Mouse (Mus musculus): ENCODE measurements around the gene Meis1. TPM values are rescaled to one million over a fixed set of nuclear protein-coding genes. Genes with fewer than 3 reads are reported as not detected.

The Meis1 gene
- polyA plus RNA-seq, 1 experiment from 2014 or later: 69.8 TPM

DNA sequence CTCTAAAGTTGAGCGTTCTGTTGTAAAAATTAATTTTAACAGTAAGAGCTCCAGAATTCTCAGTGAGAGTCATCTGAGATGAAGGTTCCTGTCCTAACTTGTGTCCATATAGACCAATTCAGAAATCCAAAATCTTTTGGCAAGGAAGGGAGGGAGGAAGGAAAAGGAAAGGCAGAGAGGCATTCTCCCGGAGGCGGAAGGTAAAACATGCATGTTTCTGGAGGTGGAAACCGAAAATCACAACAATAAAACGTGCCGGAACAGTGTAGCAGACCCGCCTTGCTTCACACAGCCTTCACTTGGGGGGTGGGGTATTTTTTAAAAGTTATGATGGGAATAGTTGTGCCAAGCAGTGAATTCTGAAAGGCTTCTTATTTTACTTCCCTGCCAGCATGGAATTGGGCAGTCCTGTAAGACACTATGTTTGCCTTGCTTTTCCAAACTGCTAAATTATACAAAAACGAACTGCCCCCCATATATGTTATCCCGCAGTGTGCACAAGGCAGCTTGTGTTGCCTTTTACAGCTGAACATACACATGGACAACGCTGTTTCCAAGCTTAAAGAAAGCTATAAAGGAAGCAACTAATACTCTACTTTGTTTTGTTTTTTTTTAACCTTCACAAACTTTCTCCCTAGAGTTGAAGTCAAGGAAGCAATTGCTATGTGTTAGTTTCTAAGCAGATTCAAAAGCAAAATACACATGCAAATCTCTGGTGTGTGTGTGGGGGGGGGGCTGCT lies 2.1 kb downstream of the Meis1 start:
- DNase-seq (ENCODE audit: low spot score): peak; percentile 55
- H3K9ac ChIP-seq (ENCODE audit: low read length): peak overlapping the region; percentile 85

DNA sequence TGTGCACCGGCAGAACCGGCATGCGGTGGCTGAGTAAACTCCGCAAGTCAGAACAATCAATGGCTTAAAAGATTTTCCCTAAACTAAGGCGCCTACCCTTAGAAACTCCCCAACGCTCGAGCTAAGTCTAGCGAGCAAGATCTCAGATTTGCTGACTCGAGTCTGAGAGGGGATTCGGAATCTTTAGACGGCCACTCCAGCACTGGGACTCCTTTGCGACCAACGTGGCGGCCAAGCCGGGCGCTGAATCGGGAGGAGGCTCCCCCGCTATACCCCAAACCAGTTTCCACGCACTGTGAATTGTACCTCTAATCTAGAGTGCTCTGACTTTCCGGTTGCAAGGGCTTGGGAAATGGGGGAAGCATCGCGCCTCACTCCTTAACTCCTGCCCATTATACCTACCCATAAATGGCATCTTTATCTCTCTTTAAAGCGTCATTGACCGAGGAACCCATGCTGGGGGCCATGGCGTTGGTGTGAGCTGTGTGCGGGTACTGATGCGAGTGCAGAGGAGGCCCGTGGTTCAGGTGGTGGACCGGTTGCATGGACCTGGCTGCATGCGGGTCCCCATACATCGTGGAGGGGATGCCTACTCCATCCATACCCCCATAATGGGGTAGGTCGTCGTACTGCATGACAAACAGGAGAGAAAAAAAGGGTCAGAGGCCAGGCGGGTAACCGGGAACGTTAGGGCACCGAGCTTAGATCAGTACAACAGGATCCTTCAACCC lies 2.9 kb downstream of the Meis1 start:
- Histone ChIP-seq H3K9me3 (ENCODE audit: control insufficient read depth, low read length) (no peaks in the 10 kb centered on the region), H3K36me3 (ENCODE audit: control insufficient read depth, insufficient read depth, low read length) (no peaks in the 10 kb centered on the region), H3K4me2 (ENCODE audit: low read depth, severe bottlenecking) (peak overlapping the region; percentile 55), H3K27ac (replicated peaks; ENCODE audit: low read depth, low read length) (peak overlapping the region; percentile 49), H3K4me1 (ENCODE audit: control insufficient read depth, insufficient read depth, low read length) (peaks cover 2% of the 10 kb centered on the region; the same call in 1 of the 2 replicates), H3K9ac (ENCODE audit: low read length) (peak overlapping the region; percentile 85), H3K4me3 (ENCODE audit: low read depth, low read length) (peak overlapping the region; percentile 62), H3K27me3 (ENCODE audit: control insufficient read depth, insufficient read depth, low read length) (peaks cover 8% of the 10 kb centered on the region)
- ATAC-seq (ENCODE audit: insufficient number of reproducible peaks, low FRiP score, low TSS enrichment, low read depth) (no peak), DNase-seq (ENCODE audit: low spot score) (peak; percentile 69)
- under 1% methylated on average over 37 of the region's 37 CpGs for WGBS

More for the DNA sequence above, 2.1 kb downstream of the Meis1 start:
- H3K9me3 ChIP-seq (ENCODE audit: control insufficient read depth, low read length): no peaks in the 10 kb centered on the region
- peak overlapping the region; percentile 55 for H3K4me2 ChIP-seq (ENCODE audit: low read depth, severe bottlenecking)
- peaks cover 15% of the 10 kb centered on the region for H3K27me3 ChIP-seq (ENCODE audit: control insufficient read depth, insufficient read depth, low read length)
- peak overlapping the region; percentile 62 for H3K4me3 ChIP-seq (ENCODE audit: low read depth, low read length)
- 1% methylated on average over 10 of the region's 10 CpGs for WGBS
- no peaks in the 10 kb centered on the region for H3K36me3 ChIP-seq (ENCODE audit: control insufficient read depth, insufficient read depth, low read length)
- peaks cover 7% of the 10 kb centered on the region; the same call in 1 of the 2 replicates for H3K4me1 ChIP-seq (ENCODE audit: control insufficient read depth, insufficient read depth, low read length)
- peak overlapping the region; percentile 49; the same call in 1 of the 2 replicates for H3K27ac ChIP-seq (replicated peaks; ENCODE audit: low read depth, low read length)
- ATAC-seq (ENCODE audit: insufficient number of reproducible peaks, low FRiP score, low TSS enrichment, low read depth): no peak

DNA sequence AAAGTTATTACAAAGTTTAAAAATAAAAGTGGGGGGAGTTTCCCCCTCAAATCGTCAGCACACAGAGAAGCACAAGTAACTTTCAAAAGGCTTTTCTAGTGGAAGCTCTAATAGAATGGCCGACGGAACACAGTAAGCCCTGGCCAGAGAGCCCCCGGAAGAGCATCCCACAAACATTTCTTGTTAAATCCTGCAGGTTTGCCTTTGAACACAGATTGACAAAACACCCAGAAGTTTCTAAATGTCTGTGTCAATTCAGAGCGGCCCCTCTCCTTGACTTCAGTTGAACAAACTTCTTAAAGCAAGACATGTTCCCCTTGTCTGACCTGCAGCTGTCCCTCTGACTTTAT lies 3.4 kb downstream of the Meis1 start:
- H3K9ac ChIP-seq (ENCODE audit: low read length): peak overlapping the region; percentile 85
- no peaks in the 10 kb centered on the region for H3K9me3 ChIP-seq (ENCODE audit: control insufficient read depth, low read length)
- 1% methylated on average over 5 of the region's 5 CpGs for WGBS
- DNase-seq (ENCODE audit: low spot score) (no peak), ATAC-seq (ENCODE audit: insufficient number of reproducible peaks, low FRiP score, low TSS enrichment, low read depth) (no peak)
- peak overlapping the region; percentile 49 for H3K27ac ChIP-seq (replicated peaks; ENCODE audit: low read depth, low read length)
- peak overlapping the region; percentile 55 for H3K4me2 ChIP-seq (ENCODE audit: low read depth, severe bottlenecking)
- peaks cover 5% of the 10 kb centered on the region for H3K27me3 ChIP-seq (ENCODE audit: control insufficient read depth, insufficient read depth, low read length)
- H3K4me1 ChIP-seq (ENCODE audit: control insufficient read depth, insufficient read depth, low read length): peaks cover 2% of the 10 kb centered on the region; the same call in 1 of the 2 replicates
- H3K36me3 ChIP-seq (ENCODE audit: control insufficient read depth, insufficient read depth, low read length): no peaks in the 10 kb centered on the region
- H3K4me3 ChIP-seq (ENCODE audit: low read depth, low read length): peak overlapping the region; percentile 62

DNA sequence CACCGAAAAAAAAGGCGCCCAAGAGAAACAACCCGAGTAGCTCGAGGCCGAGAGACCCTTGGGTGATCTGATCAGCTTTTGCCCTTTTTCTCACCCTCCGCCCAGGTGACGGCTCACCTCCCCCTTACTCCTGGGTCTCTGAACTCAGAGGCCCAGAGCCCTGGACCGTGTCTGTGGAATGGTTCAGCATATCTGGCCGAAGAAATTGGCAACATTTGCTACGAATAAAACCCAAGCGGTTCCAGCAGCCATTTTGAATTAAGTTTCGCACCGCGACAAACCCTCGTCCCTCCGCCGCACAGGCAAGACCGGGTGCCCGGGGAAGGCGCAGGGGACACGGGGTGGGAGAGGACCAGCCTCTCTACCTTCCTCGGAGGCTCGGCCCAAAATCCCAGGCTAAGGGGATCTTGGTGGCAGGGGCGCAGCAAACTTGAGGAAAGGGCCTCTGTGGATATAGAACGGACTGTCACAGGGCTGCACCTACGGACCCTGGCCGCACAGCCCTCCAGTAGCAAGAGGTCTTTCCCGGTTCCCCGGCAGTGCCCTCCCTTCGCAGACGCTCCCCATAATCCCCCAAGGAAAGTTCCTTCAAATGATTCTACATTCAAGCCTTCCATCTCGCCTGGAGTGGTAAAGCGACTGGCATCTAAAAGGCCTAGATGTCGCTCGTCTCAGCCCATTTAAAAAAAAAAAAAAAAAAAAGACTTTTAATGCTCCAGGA lies 4.2 kb downstream of the Meis1 start:
- WGBS: under 1% methylated on average over 35 of the region's 35 CpGs
- Histone ChIP-seq H3K4me2 (ENCODE audit: low read depth, severe bottlenecking) (peak overlapping the region; percentile 55), H3K27me3 (ENCODE audit: control insufficient read depth, insufficient read depth, low read length) (peaks cover 9% of the 10 kb centered on the region), H3K4me3 (ENCODE audit: low read depth, low read length) (peak overlapping the region; percentile 62), H3K4me1 (ENCODE audit: control insufficient read depth, insufficient read depth, low read length) (peaks cover 2% of the 10 kb centered on the region; the same call in 1 of the 2 replicates), H3K9ac (ENCODE audit: low read length) (peak overlapping the region; percentile 85), H3K36me3 (ENCODE audit: control insufficient read depth, insufficient read depth, low read length) (no peaks in the 10 kb centered on the region), H3K9me3 (ENCODE audit: control insufficient read depth, low read length) (no peaks in the 10 kb centered on the region), H3K27ac (replicated peaks; ENCODE audit: low read depth, low read length) (peak overlapping the region; percentile 44)
- DNase-seq (ENCODE audit: low spot score): peak; percentile 73
- no peak for ATAC-seq (ENCODE audit: insufficient number of reproducible peaks, low FRiP score, low TSS enrichment, low read depth)

DNA sequence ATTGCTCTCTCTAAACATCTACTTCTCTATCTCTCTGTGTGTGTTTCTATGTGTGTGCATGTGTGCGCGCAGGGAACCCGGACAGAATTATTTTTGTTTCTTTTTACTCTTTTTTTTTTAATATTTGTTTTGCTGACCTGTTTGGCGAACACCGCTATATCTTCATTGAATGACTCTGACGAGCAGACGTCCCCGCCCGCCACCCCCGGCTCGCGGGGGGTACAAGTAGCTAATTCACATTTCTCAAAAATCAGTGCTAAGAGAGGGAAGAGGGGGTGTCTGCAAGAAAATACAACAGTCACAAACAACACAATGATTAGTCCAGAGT lies 4.7 kb downstream of the Meis1 start:
- ATAC-seq (ENCODE audit: insufficient number of reproducible peaks, low FRiP score, low TSS enrichment, low read depth) (no peak), DNase-seq (ENCODE audit: low spot score) (no peak)
- H3K4me3 ChIP-seq (ENCODE audit: low read depth, low read length): peak overlapping the region; percentile 62
- H3K4me1 ChIP-seq (ENCODE audit: control insufficient read depth, insufficient read depth, low read length): peaks cover 2% of the 10 kb centered on the region; the same call in 1 of the 2 replicates
- peak overlapping the region; percentile 44; the same call in 1 of the 2 replicates for H3K27ac ChIP-seq (replicated peaks; ENCODE audit: low read depth, low read length)
- no peaks in the 10 kb centered on the region for H3K9me3 ChIP-seq (ENCODE audit: control insufficient read depth, low read length)
- H3K36me3 ChIP-seq (ENCODE audit: control insufficient read depth, insufficient read depth, low read length): no peaks in the 10 kb centered on the region
- WGBS: 2% methylated on average over 12 of the region's 12 CpGs
- peaks cover 10% of the 10 kb centered on the region for H3K27me3 ChIP-seq (ENCODE audit: control insufficient read depth, insufficient read depth, low read length)
- peak overlapping the region; percentile 55 for H3K4me2 ChIP-seq (ENCODE audit: low read depth, severe bottlenecking)
- peak overlapping the region; percentile 85 for H3K9ac ChIP-seq (ENCODE audit: low read length)

DNA sequence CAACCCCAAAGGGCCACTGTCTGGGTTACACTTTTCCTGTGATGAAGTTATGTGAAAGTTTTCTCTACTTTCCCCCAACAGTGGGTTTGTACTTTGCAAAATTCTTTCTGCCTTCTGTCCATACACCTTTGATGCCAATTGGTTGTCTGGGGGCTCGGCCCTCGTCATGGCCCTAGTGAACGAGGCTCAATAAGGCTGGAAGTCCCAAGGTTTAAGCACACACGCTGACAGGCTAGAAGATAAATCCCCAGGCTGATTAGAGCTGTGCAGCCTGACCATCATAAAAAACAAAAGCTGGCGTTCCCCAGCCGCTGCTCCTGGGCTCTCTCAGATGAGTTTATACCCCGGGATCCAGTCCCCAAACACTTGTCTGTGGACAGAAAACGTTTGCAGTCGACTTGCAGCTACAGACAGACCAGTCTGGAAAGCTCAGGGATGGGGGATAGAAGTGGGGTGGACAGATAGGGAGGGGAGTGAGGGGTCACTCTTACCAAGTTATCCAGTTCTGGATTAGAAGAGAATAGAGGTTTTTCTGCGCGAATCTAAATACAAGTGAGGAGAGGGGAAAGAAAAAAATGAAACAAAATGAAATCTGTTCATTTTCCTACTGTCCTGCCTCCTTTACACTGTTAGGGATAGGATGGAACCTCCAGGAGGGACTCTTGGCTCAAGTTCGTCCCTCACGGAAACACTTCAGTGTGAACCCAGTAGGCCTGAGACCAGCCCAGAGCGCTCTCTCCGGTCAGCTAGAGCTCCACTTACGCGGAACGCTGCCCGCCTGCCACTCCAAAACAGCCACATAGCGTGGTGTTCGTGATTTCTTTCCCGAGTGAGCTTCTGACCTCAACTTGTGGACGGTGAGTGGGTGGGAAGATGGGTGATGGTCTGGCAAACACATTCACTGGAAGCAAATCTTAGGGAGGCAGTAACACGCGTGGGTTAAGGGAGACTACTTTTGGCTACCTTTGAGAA lies 5.4 kb downstream of the Meis1 start:
- peaks cover 7% of the 10 kb centered on the region; the same call in 1 of the 2 replicates for H3K4me1 ChIP-seq (ENCODE audit: control insufficient read depth, insufficient read depth, low read length)
- peak overlapping the region; percentile 55 for H3K4me2 ChIP-seq (ENCODE audit: low read depth, severe bottlenecking)
- peak overlapping the region; percentile 62 for H3K4me3 ChIP-seq (ENCODE audit: low read depth, low read length)
- H3K9ac ChIP-seq (ENCODE audit: low read length): peak overlapping the region; percentile 85
- DNase-seq (ENCODE audit: low spot score) (peak; percentile 65), ATAC-seq (ENCODE audit: insufficient number of reproducible peaks, low FRiP score, low TSS enrichment, low read depth) (no peak)
- H3K27ac ChIP-seq (replicated peaks; ENCODE audit: low read depth, low read length): no peak overlapping the region; the same call in 1 of the 2 replicates
- H3K9me3 ChIP-seq (ENCODE audit: control insufficient read depth, low read length): no peaks in the 10 kb centered on the region
- peaks cover 16% of the 10 kb centered on the region for H3K27me3 ChIP-seq (ENCODE audit: control insufficient read depth, insufficient read depth, low read length)
- no peaks in the 10 kb centered on the region for H3K36me3 ChIP-seq (ENCODE audit: control insufficient read depth, insufficient read depth, low read length)
- WGBS: 5% methylated on average over 25 of the region's 25 CpGs

DNA sequence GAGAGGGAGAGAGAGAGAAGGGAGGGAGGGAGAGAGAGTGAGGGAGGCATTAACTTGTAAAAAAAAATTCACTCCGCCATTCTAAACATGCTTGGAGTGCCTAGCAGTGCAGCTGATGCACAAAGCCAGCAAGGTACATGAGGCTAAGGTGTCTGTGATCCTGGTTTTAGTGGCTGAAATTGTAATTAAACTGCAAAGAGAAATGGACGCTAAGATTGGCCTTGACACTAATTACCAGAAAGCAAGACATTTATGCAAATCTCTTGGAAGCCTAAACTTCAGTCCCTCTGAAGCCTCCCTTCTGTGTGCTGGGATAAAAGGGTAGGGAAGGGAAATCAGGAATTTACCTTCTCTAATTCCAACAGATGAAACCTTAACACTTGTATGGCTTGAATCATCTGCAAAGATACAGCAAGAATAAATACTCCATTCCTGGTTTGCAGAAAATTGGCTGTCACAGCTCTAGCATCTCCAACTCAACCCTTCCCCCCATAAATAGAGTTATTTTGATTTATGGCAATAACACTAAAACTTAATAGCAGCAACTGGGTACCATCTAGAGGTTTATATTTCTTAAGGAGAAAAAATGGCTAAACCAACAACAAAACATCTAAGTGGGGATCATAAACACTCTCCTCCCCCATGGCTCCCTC lies 6.2 kb downstream of the Meis1 start:
- peaks cover 8% of the 10 kb centered on the region; the same call in 1 of the 2 replicates for H3K4me1 ChIP-seq (ENCODE audit: control insufficient read depth, insufficient read depth, low read length)
- DNase-seq (ENCODE audit: low spot score) (no peak), ATAC-seq (ENCODE audit: insufficient number of reproducible peaks, low FRiP score, low TSS enrichment, low read depth) (no peak)
- no peak overlapping the region for H3K27ac ChIP-seq (replicated peaks; ENCODE audit: low read depth, low read length)
- no peaks in the 10 kb centered on the region for H3K36me3 ChIP-seq (ENCODE audit: control insufficient read depth, insufficient read depth, low read length)
- no peaks in the 10 kb centered on the region for H3K9me3 ChIP-seq (ENCODE audit: control insufficient read depth, low read length)
- peaks cover 22% of the 10 kb centered on the region for H3K27me3 ChIP-seq (ENCODE audit: control insufficient read depth, insufficient read depth, low read length)
- no peak overlapping the region for H3K9ac ChIP-seq (ENCODE audit: low read length)
- H3K4me3 ChIP-seq (ENCODE audit: low read depth, low read length): no peak overlapping the region
- H3K4me2 ChIP-seq (ENCODE audit: low read depth, severe bottlenecking): peak overlapping the region; percentile 55
- 7% methylated on average over 2 of the region's 2 CpGs for WGBS
